Mouse (Mus musculus) forebrain, embryonic 12.5 days (tissue): ENCODE measurements around the gene Dcaf6. TPM values are rescaled to one million over a fixed set of nuclear protein-coding genes. Genes with fewer than 3 reads are reported as not detected.
"Not testable (repeated sequence)": the region's sequence is repeated elsewhere in the genome, so short reads cannot be mapped to it uniquely, and the experiment has no call there.

Experiments used
- ATAC-seq: fragments of 200-750 bp; cut with Nextera tagmentation; 2 replicates; pipeline ENCODE4 v1.8.0; 2017; ENCODE audit warnings: moderate TSS enrichment; ENCODE audit not compliant: low FRiP score
- H3K27ac ChIP-seq: fragments of 300-500 bp; sonication (generic); 2 replicates; pipeline ENCODE4 v1.5.1; 2016; ENCODE audit warnings: mild to moderate bottlenecking
- H3K27me3 ChIP-seq: fragments of 300-500 bp; sonication (generic); 2 replicates; pipeline ENCODE4 v1.6.1; 2016; ENCODE audit warnings: mild to moderate bottlenecking
- H3K36me3 ChIP-seq: fragments of 300-500 bp; sonication (generic); replicated peaks from 2 replicates; pipeline ENCODE4 v1.6.1; 2016; ENCODE audit warnings: mild to moderate bottlenecking
- H3K4me1 ChIP-seq: fragments of 300-500 bp; sonication (generic); 2 replicates; pipeline ENCODE4 v1.6.1; 2016
- H3K4me2 ChIP-seq: fragments of 300-500 bp; sonication (generic); 2 replicates; pipeline ENCODE4 v1.6.1; 2016; ENCODE audit warnings: mild to moderate bottlenecking, moderate library complexity
- H3K4me3 ChIP-seq: fragments of 300-500 bp; sonication (generic); replicated peaks from 2 replicates; pipeline ENCODE4 v1.5.1; 2016; ENCODE audit warnings: mild to moderate bottlenecking
- H3K9ac ChIP-seq: fragments of 300-500 bp; sonication (generic); 2 replicates; pipeline ENCODE4 v1.6.1; 2016; ENCODE audit warnings: mild to moderate bottlenecking
- H3K9me3 ChIP-seq: fragments of 300-500 bp; sonication (generic); 2 replicates; pipeline ENCODE4 v1.6.1; 2016
- WGBS: fragments of 180-500 bp; shearing (Covaris S2); methylation state at CpG from one replicate; pipeline ENCODE4 v1.1.7; 2016; 5-methylcytosine and 5-hydroxymethylcytosine counted together
- polyA plus RNA-seq: library from polyadenylated mRNA; unstranded; fragments of >200 nt; fragmentation: Nextera tagmentation; extraction: Ambion mirVana; gene quantifications from 2 replicates; pipeline ENCODE4 v1.2.1, GENCODE M21; 2016

Dcaf6 gene
- polyA plus RNA-seq, 1 experiment from 2014 or later: 9.9 TPM

DNA sequence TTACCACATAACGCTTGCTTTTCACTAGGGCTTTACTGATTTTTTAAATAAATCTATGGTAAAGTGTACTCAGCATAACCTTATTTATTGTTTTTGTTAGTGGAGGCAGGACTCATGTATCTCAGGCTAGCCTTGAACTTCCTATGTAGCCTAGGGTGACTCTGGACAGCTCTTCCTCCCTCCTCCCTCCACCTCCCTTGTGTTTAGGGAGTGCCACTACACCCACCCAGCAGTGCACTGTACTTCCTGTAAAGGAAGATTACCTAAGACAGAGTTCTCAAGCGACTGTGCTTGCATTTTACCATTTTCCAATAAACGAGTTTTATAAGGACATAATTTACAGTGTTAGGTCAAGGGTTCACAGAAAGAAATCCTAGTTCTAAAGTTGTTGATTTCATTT, 127.5 kb downstream of the Dcaf6 start:
- no peaks in the 10 kb centered on the region for H3K4me1 ChIP-seq
- no peaks in the 10 kb centered on the region for H3K27me3 ChIP-seq
- H3K9me3 ChIP-seq: no peaks in the 10 kb centered on the region
- H3K4me2 ChIP-seq: no peak overlapping the region
- ATAC-seq: no peak
- no peak overlapping the region for H3K9ac ChIP-seq
- no peak overlapping the region for H3K4me3 ChIP-seq
- no peak overlapping the region for H3K27ac ChIP-seq
- H3K36me3 ChIP-seq: peaks cover 5% of the 10 kb centered on the region; the same call in 1 of the 2 replicates
- WGBS: 90% methylated on average over 3 of the region's 3 CpGs

GRCm38 (mm10) chr1:165330859-165331258, 129.4 kb downstream of the Dcaf6 start:
- Histone ChIP-seq H3K9me3 (no peaks in the 10 kb centered on the region), H3K4me2 (no peak overlapping the region), H3K27ac (no peak overlapping the region), H3K4me1 (no peaks in the 10 kb centered on the region), H3K4me3 (no peak overlapping the region), H3K27me3 (no peaks in the 10 kb centered on the region), H3K36me3 (no peaks in the 10 kb centered on the region; the same call in 1 of the 2 replicates), H3K9ac (no peak overlapping the region)
- ATAC-seq: no peak

- peaks cover 12% of the 10 kb centered on the region for H3K36me3 ChIP-seq
- H3K9ac ChIP-seq, H3K4me1 ChIP-seq, H3K4me3 ChIP-seq, H3K27me3 ChIP-seq, H3K9me3 ChIP-seq, H3K27ac ChIP-seq, H3K4me2 ChIP-seq, ATAC-seq: not testable (repeated sequence)
- 94% methylated on average over 17 of the region's 17 CpGs for WGBS
Observed at GRCm38 (mm10) chr1:165328384-165329289, 131.6 kb downstream of the Dcaf6 start.

DNA sequence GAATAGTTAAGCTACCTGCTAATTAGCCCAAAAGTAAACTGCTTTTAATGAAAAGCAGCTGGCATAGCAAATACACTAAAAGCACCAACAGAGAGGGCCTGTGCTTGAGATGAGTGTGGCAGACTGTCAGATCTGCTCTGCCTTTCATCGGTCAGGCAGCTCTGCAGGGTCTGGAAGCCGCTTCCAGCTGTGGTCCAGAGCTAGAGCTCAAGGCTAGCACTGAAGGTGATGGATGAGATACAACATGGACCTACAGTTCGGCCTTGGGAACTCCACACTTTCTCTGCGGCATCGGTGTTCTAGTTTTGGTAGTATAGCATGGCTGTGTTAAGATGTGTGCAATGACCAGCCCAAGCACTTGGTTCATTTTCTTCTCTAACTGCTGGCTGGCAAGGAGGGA, 132.4 kb downstream of the Dcaf6 start:
- no peak overlapping the region for H3K27ac ChIP-seq
- ATAC-seq: no peak
- H3K9me3 ChIP-seq: no peaks in the 10 kb centered on the region
- H3K36me3 ChIP-seq: peaks cover 20% of the 10 kb centered on the region
- no peaks in the 10 kb centered on the region for H3K27me3 ChIP-seq
- no peak overlapping the region for H3K9ac ChIP-seq
- no peak overlapping the region for H3K4me3 ChIP-seq
- no peaks in the 10 kb centered on the region for H3K4me1 ChIP-seq
- H3K4me2 ChIP-seq: no peak overlapping the region
- 80% methylated on average over 5 of the region's 5 CpGs for WGBS

DNA sequence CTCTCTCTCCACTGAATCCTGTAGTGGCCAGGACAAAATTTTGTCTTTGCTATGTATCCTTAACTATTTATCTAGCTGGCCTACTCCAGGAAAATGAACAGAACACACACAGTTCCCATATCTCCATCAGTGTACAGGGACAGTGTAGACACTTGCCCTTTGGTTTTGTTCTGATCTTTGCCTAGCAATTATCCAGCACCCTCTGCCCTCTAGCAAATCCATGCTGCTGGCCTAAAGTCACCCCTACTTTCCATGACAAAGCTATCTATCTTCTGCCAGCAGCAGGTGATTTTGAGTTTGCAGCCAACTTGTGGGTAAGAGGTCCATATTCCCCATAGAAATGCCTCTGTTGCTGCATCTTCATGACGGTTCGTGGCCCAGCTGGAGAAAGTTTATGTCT, 132.9 kb downstream of the Dcaf6 start:
- no peaks in the 10 kb centered on the region for H3K9me3 ChIP-seq
- H3K27ac ChIP-seq: no peak overlapping the region
- peaks cover 24% of the 10 kb centered on the region for H3K36me3 ChIP-seq
- H3K27me3 ChIP-seq: no peaks in the 10 kb centered on the region
- no peaks in the 10 kb centered on the region for H3K4me1 ChIP-seq
- H3K9ac ChIP-seq: no peak overlapping the region
- WGBS: 86% methylated on average over 2 of the region's 2 CpGs
- no peak for ATAC-seq
- H3K4me2 ChIP-seq: no peak overlapping the region
- H3K4me3 ChIP-seq: no peak overlapping the region

- Histone ChIP-seq H3K36me3 (peaks cover 59% of the 10 kb centered on the region), H3K27ac (no peak overlapping the region), H3K9me3 (no peaks in the 10 kb centered on the region), H3K9ac (no peak overlapping the region), H3K4me3 (no peak overlapping the region), H3K4me1 (peaks cover 4% of the 10 kb centered on the region; the same call in 1 of the 2 replicates), H3K4me2 (no peak overlapping the region), H3K27me3 (no peaks in the 10 kb centered on the region)
- WGBS: 86% methylated on average over 7 of the region's 7 CpGs
- no peak for ATAC-seq
Observed at GRCm38 (mm10) chr1:165322934-165323333, 137.3 kb downstream of the Dcaf6 start.

GRCm38 (mm10) chr1:165321891-165322290, 138.4 kb downstream of the Dcaf6 start:
- H3K9me3 ChIP-seq: no peaks in the 10 kb centered on the region
- H3K27ac ChIP-seq: no peak overlapping the region
- peaks cover 4% of the 10 kb centered on the region; the same call in 1 of the 2 replicates for H3K4me1 ChIP-seq
- WGBS: 88% methylated on average over 7 of the region's 7 CpGs
- H3K36me3 ChIP-seq: peaks cover 68% of the 10 kb centered on the region
- no peak overlapping the region for H3K9ac ChIP-seq
- H3K4me3 ChIP-seq: no peak overlapping the region
- H3K27me3 ChIP-seq: no peaks in the 10 kb centered on the region
- ATAC-seq: no peak
- H3K4me2 ChIP-seq: no peak overlapping the region

DNA sequence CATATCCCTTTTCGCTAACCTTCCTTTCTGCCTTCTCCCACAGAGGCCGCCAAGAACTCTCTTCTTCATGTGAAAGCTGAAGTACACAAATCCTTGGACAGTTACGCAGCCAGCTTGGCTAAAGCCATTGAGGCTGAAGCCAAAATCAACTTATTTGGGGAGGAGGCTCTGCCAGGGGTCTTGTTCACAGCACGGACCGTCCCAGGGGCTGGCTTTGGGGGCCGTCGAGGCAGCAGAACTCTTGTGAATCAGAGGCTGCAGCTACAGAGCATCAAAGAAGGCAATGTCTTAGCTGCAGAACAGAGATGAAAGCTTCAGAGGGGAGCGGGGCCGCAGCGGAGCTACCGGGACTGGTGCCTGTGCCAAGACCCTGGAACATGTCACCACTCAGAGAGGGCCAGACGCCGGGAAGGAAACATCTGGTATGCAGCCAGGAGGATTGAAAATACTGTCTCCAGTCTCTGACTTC, 138.8 kb downstream of the Dcaf6 start:
- Histone ChIP-seq H3K36me3 (peaks cover 68% of the 10 kb centered on the region), H3K9ac (no peak overlapping the region), H3K4me3 (no peak overlapping the region), H3K4me2 (no peak overlapping the region), H3K4me1 (peaks cover 4% of the 10 kb centered on the region; the same call in 1 of the 2 replicates), H3K9me3 (no peaks in the 10 kb centered on the region), H3K27me3 (no peaks in the 10 kb centered on the region), H3K27ac (no peak overlapping the region)
- WGBS: 95% methylated on average over 13 of the region's 13 CpGs
- ATAC-seq: no peak

DNA sequence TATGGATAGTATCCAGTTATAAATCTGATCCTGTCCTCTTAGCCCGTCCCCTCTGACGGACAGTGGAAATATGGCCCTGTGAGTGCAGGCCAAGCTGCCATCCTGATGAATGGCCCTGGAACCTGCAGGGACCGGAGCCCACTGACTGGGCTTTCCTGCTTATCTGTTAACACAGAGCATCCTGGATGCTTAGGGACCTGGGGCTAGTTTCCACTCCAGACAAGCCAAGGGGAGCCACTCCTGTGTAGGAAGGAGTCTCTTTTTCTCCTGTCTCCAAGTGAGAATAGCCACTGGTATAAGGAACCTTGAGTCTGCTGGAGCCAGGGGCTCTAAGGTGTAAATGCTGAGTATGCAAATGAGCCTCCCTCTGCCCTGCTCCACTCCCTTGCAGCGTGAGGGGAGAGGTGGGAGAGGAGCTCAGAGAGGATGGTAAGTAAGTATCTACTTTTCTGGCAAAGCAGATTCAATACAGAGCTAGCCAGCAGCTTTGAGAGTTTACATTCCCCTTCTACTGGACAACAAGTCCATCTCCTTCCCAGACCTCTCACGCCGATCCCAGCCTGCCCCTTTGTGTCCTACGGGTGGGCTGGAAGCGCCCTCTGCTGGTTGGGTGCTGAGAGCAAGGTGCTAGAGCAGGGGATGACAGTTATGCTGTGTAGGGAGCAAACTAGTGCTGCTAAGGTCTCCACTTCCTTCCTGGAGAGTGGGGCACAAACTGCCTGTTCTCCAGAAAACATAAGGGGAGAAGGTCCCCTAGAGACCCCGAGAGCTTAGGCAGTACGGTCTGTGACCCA, 139.9 kb downstream of the Dcaf6 start:
- ATAC-seq: peak; percentile 82
- Histone ChIP-seq H3K4me2 (no peak overlapping the region), H3K27ac (no peak overlapping the region), H3K9ac (no peak overlapping the region), H3K4me1 (peaks cover 4% of the 10 kb centered on the region; the same call in 1 of the 2 replicates), H3K9me3 (no peaks in the 10 kb centered on the region), H3K36me3 (peaks cover 68% of the 10 kb centered on the region), H3K4me3 (no peak overlapping the region), H3K27me3 (no peaks in the 10 kb centered on the region)
- 43% methylated on average over 10 of the region's 10 CpGs for WGBS

DNA sequence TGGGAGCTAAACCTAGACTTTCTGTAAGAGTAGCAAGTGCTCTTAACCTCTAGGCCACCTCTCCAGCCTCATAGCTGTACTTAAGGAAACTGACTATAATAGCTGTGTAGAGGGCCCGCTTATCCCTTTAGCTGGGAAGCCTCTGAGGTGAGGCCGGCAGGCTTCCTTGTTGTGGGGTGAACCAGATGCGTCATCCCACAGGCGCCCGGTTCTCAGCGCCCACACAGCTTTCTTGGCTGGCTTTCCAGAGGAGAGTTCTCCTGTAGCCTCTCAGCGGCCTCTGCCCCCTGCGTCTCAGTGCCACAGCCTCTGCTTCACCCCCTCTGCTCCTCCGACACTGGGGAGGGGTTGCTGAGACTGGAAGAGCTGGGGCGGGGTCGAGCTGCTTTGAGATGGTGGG, 143.9 kb downstream of the Dcaf6 start:
- Histone ChIP-seq H3K27me3 (no peaks in the 10 kb centered on the region), H3K27ac (no peak overlapping the region), H3K36me3 (peaks cover 54% of the 10 kb centered on the region), H3K4me3 (no peak overlapping the region), H3K4me2 (no peak overlapping the region), H3K4me1 (peaks cover 4% of the 10 kb centered on the region; the same call in 1 of the 2 replicates), H3K9me3 (no peaks in the 10 kb centered on the region), H3K9ac (no peak overlapping the region)
- ATAC-seq: no peak
- WGBS: 45% methylated on average over 11 of the region's 11 CpGs

- WGBS: 84% methylated on average over 11 of the region's 11 CpGs
Observed at GRCm38 (mm10) chr1:165308180-165308579, 152.1 kb downstream of the Dcaf6 start.

DNA sequence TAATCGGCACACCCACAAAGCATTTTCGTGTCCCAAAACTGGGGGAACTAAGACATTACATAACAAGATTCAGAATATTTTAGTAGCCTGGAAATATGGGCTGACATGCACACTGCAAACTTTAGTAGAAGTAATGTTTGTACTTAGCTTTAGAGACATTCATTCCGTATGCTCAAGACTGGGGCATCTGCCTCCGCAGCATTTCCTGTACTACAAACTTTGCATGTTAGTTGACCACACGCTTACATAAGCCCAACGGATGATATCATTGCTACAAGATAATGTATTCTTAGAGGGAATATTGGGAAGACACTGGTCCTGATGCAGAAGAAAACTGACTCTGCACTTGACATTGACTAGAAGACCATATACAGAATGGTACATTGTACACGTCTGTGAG, 155.9 kb downstream of the Dcaf6 start:
- H3K4me3 ChIP-seq: no peak overlapping the region
- H3K27ac ChIP-seq: no peak overlapping the region
- H3K36me3 ChIP-seq: peaks cover 25% of the 10 kb centered on the region
- 93% methylated on average over 7 of the region's 7 CpGs for WGBS
- H3K4me2 ChIP-seq: no peak overlapping the region
- H3K27me3 ChIP-seq: no peaks in the 10 kb centered on the region
- H3K9me3 ChIP-seq: no peaks in the 10 kb centered on the region
- no peak for ATAC-seq
- peaks cover 12% of the 10 kb centered on the region for H3K4me1 ChIP-seq
- H3K9ac ChIP-seq: no peak overlapping the region

More at GRCm38 (mm10) chr1:165308180-165308579, 152.1 kb downstream of the Dcaf6 start:
- no peaks in the 10 kb centered on the region for H3K27me3 ChIP-seq
- peaks cover 58% of the 10 kb centered on the region for H3K36me3 ChIP-seq
- peaks cover under 1% of the 10 kb centered on the region; the same call in 1 of the 2 replicates for H3K4me1 ChIP-seq
- H3K4me2 ChIP-seq: no peak overlapping the region
- H3K9ac ChIP-seq: no peak overlapping the region
- no peak overlapping the region for H3K4me3 ChIP-seq
- no peaks in the 10 kb centered on the region for H3K9me3 ChIP-seq
- H3K27ac ChIP-seq: no peak overlapping the region
- ATAC-seq: no peak
